Mouse (Mus musculus): ENCODE measurements around the gene Map6.

GRCm38 (mm10) chr7:99279586-99279985 lies 12.3 kb downstream of the Map6 start:
- TF ChIP-seq POLR2A (IDR thresholded peaks at IDR 0.05; ENCODE audit: insufficient read length, low read depth) = no peak
- no peak for TF ChIP-seq POLR2AphosphoS2 (IDR thresholded peaks at IDR 0.05; ENCODE audit: insufficient read length, low read depth)

Data from myocyte (in vitro differentiated cells).